13 mouse cellular contexts compared by ENCODE assay signal in genomic region chr13:37828928-37829327, GRCm38 (mm10). TPM values are rescaled to one million over a fixed set of nuclear protein-coding genes. Genes with fewer than 3 reads are reported as not detected.
A peak's percentile ranks its signal among the peaks of the same experiment; 100 is the strongest.
DNase-seq lines count a peak whose midpoint lies in the region; ATAC-seq and TF ChIP-seq lines count a peak whose summit lies in the region.
"Had no signal": no experiment of that assay in that cellular context is flagged by ENCODE, and none has a peak within 500 bp of the region (broad histone marks: within the 10 kb centered on the region; RNA-seq: fewer than 3 reads in every experiment).

No protein-coding gene starts in this region.

- no peak overlapping the region for H3K9ac ChIP-seq in ES-E14 (ENCODE audit: insufficient read depth, low read depth, low read length, poor library complexity, severe bottlenecking)
- H3K9ac ChIP-seq in intestine, embryonic 16.5 days (ENCODE audit: low read depth, low read length) = no peak overlapping the region

- no peak for DNase-seq in gastrocnemius, adult 2 months
- DNase-seq in gastrocnemius, adult 8-10 months (ENCODE audit: low spot score in 2 of 2) = no peak
- peak; percentile 16 for DNase-seq in kidney, adult 9 months
- DNase-seq in kidney, adult 18-20 months = no peak
- DNase-seq in ES-E14 (ENCODE audit: low read depth, low spot score) = no peak
- no peak for DNase-seq in right cerebral cortex, postnatal 14 days
- no peak for DNase-seq in adrenal gland, postnatal 10 days
- DNase-seq: adrenal gland, adult 2 months; cerebellum, adult 11-12 months; kidney, adult 2 months; layer of hippocampus, postnatal 36 days; lung, adult 2 months had no signal

- H3K4me3 ChIP-seq in gastrocnemius, adult 2 months = no peak overlapping the region
- no peak overlapping the region for H3K4me3 ChIP-seq in ES-E14 (ENCODE audit: insufficient read depth in 1 of 2, low read depth in 1 of 2, low read length in 2 of 2, poor library complexity in 1 of 2, severe bottlenecking in 1 of 2)
- no peak overlapping the region for H3K4me3 ChIP-seq in intestine, embryonic 16.5 days (ENCODE audit: low read length)

- H3K27ac ChIP-seq in gastrocnemius, adult 2 months = peak overlapping the region; percentile 17; the same call in 1 of the 2 replicates
- H3K27ac ChIP-seq in ES-E14 (ENCODE audit: insufficient read depth, low read depth, low read length, poor library complexity, severe bottlenecking) = no peak overlapping the region
- no peak overlapping the region for H3K27ac ChIP-seq in intestine, embryonic 16.5 days (ENCODE audit: low read length)

- in situ Hi-C loops in ES-E14 (cut with MboI; ENCODE audit: low sequenced_read_pairs in 2 of 2, unreplicated experiment in 2 of 2) = loop anchor here in 1 of 2 experiments (10.0 kb wide), 1 partner anchor 64 kb away; no protein-coding TSS in a partner anchor

- no peak for ATAC-seq in intestine, embryonic 16.5 days

- no peaks in the 10 kb centered on the region for H3K36me3 ChIP-seq in ES-E14 (ENCODE audit: control insufficient read depth, insufficient read depth, low read length, poor library complexity, severe bottlenecking)
- H3K36me3 ChIP-seq in intestine, embryonic 16.5 days (ENCODE audit: control insufficient read depth, insufficient read depth, low read length) = no peaks in the 10 kb centered on the region

- peak overlapping the region; percentile 17 for H3K4me2 ChIP-seq in intestine, embryonic 16.5 days (ENCODE audit: low read depth, low read length)

- H3K9me3 ChIP-seq in ES-E14 (ENCODE audit: control insufficient read depth, insufficient read depth, low read depth, low read length) = no peaks in the 10 kb centered on the region
- no peaks in the 10 kb centered on the region for H3K9me3 ChIP-seq in intestine, embryonic 16.5 days (ENCODE audit: control insufficient read depth, low read length)

- H3K27me3 ChIP-seq in intestine, embryonic 16.5 days (replicated peaks; ENCODE audit: control insufficient read depth, insufficient read depth, low read length) = no peaks in the 10 kb centered on the region

- intact Hi-C loops in gastrocnemius, adult 2 months (cut with DNase I) = loop anchor here (5.0 kb wide), 1 partner anchor 113 kb away; no protein-coding TSS in a partner anchor

- H3K4me1 ChIP-seq in ES-E14 (ENCODE audit: control insufficient read depth in 2 of 2, insufficient read depth in 2 of 2, low read length in 2 of 2, poor library complexity in 1 of 2) = peaks cover 2 to 33% of the 10 kb centered on the region in 2 experiments; a peak in 3 of 4 replicates
- peaks cover 58% of the 10 kb centered on the region for H3K4me1 ChIP-seq in intestine, embryonic 16.5 days (ENCODE audit: control insufficient read depth, insufficient read depth, low read length)

- 37% methylated on average over 6 of the region's 6 CpGs for WGBS in intestine, embryonic 16.5 days

- TF ChIP-seq CTCF in gastrocnemius, adult 2 months (IDR thresholded peaks at IDR 0.05) = no peak

TF ChIP-seq in ES-E14, 5 proteins besides CTCF, POLR2A, EP300 and RAD21:
- no peak for TF ChIP-seq HCFC1 (IDR thresholded peaks at IDR 0.05; ENCODE audit: borderline replicate concordance, insufficient read depth, low read length)
- peak; percentile 54; the same call in 1 of the 2 replicates for TF ChIP-seq MAFK (IDR thresholded peaks at IDR 0.05; ENCODE audit: insufficient read depth, low read depth, low read length)

RNA-seq across cellular contexts. Expression of gene Rreb1, which starts 50.7 kb away (rescaled TPM):
- total RNA-seq in gastrocnemius, adult 2 months (2021) = 10 to 100 TPM; 20.7 to 25.4 TPM
- 10 to 100 TPM; 21.4 to 34.5 (median 25.8) TPM for total RNA-seq in gastrocnemius, adult 8-10 months (2022)
- total RNA-seq in ES-E14 (2012; rRNA removed) = 14.7 and 16.5 TPM in 2 replicates
- 13.7 and 14.8 TPM in 2 replicates for polyA plus RNA-seq in intestine, embryonic 16.5 days (2015; fragmentation: Nextera tagmentation; extraction: Ambion mirVana)
- total RNA-seq in adrenal gland, postnatal 10 days (2021) = 10 to 100 TPM; 57.4 to 74.8 TPM
